Mouse (Mus musculus): Measurements from ENCODE around the gene Cpne9.

Gene Cpne9

GRCm38 (mm10) chr6:113282101-113282802, at the start of gene Cpne9:
Gene Cpne9 (plus strand): TSS chr6:113282307.
- DNase-seq (ENCODE audit: low read depth), result peak; percentile 45

GRCm38 (mm10) chr6:113235141-113235540, 47.0 kb upstream of the Cpne9 start:
- DNase-seq (ENCODE audit: low read depth), result no peak

- peak; percentile 99 for DNase-seq (ENCODE audit: low read depth)
These were observed 44.4 kb upstream of the Cpne9 start, which contains the start of gene Mtmr14 for GRCm38 (mm10) chr6:113237542-113238270. Gene Mtmr14 (plus strand): TSS chr6:113237843.

GRCm38 (mm10) chr6:113238442-113238841, 43.7 kb upstream of the Cpne9 start:
- peak; percentile 60 for DNase-seq (ENCODE audit: low read depth)

GRCm38 (mm10) chr6:113242753-113243152, 39.4 kb upstream of the Cpne9 start:
- no peak for DNase-seq (ENCODE audit: low read depth)

- DNase-seq (ENCODE audit: low read depth), result no peak
These were observed 36.5 kb upstream of the Cpne9 start for GRCm38 (mm10) chr6:113245585-113245984.

GRCm38 (mm10) chr6:113250786-113251185, 31.3 kb upstream of the Cpne9 start:
- DNase-seq (ENCODE audit: low read depth), result no peak

- peak; percentile 29 for DNase-seq (ENCODE audit: low read depth)
These were observed 30.2 kb upstream of the Cpne9 start for GRCm38 (mm10) chr6:113251921-113252320.

GRCm38 (mm10) chr6:113254899-113255298, 27.2 kb upstream of the Cpne9 start:
- DNase-seq (ENCODE audit: low read depth), result no peak

GRCm38 (mm10) chr6:113261174-113261858, 20.8 kb upstream of the Cpne9 start:
- no peak for DNase-seq (ENCODE audit: low read depth)

- no peak for DNase-seq (ENCODE audit: low read depth)
These were observed 18.6 kb upstream of the Cpne9 start for GRCm38 (mm10) chr6:113263531-113263930.

GRCm38 (mm10) chr6:113264429-113264828, 17.7 kb upstream of the Cpne9 start:
- DNase-seq (ENCODE audit: low read depth), result no peak

GRCm38 (mm10) chr6:113266996-113267655, 15.0 kb upstream of the Cpne9 start:
- no peak for DNase-seq (ENCODE audit: low read depth)

GRCm38 (mm10) chr6:113267988-113268387, 14.1 kb upstream of the Cpne9 start:
- no peak for DNase-seq (ENCODE audit: low read depth)

GRCm38 (mm10) chr6:113272365-113272764, 9.7 kb upstream of the Cpne9 start:
- DNase-seq (ENCODE audit: low read depth), result no peak

- DNase-seq (ENCODE audit: low read depth), result no peak
These were observed 5.3 kb upstream of the Cpne9 start for GRCm38 (mm10) chr6:113276846-113277245.

- DNase-seq (ENCODE audit: low read depth), result no peak
These were observed 431 bp upstream of the Cpne9 start for GRCm38 (mm10) chr6:113281676-113282075.

- no peak for DNase-seq (ENCODE audit: low read depth)
These were observed 862 bp downstream of the Cpne9 start for GRCm38 (mm10) chr6:113282969-113283368.

- DNase-seq (ENCODE audit: low read depth), result peak; percentile 23
These were observed 1.4 kb downstream of the Cpne9 start for GRCm38 (mm10) chr6:113283500-113283899.

- no peak for DNase-seq (ENCODE audit: low read depth)
These were observed 2.8 kb downstream of the Cpne9 start for GRCm38 (mm10) chr6:113284931-113285330.

- DNase-seq (ENCODE audit: low read depth), result no peak
These were observed 4.2 kb downstream of the Cpne9 start for GRCm38 (mm10) chr6:113286316-113286715.

GRCm38 (mm10) chr6:113287236-113287635, 5.1 kb downstream of the Cpne9 start:
- no peak for DNase-seq (ENCODE audit: low read depth)
